Mouse (Mus musculus) spleen, adult 2 months (tissue): ENCODE measurements at regions not wholly inside any gene's neighbourhood (a gene's known extent, or its start where the extent isn't known, plus 50 kb on each side); places are given as distances from the start of the nearest gene placed in this dataset.

Experiments used
- DNase-seq, 2 experiments: peaks; one replicate each; pipeline versions ENCODE4 v3.0.0 to v3.0.0-alpha.2; 2012 to 2021; ENCODE audit warnings: low spot score in 2 of 2, low read depth in 1 of 2
- H3K27ac ChIP-seq: fragments of 200-500 bp; 2 replicates; pipeline ENCODE4 v1.5.1; 2012; ENCODE audit warnings: low read length, inconsistent platforms; ENCODE audit not compliant: insufficient read depth
- H3K27me3 ChIP-seq: fragments of 200-500 bp; 2 replicates; pipeline ENCODE4 v1.6.1; 2012; ENCODE audit warnings: mild to moderate bottlenecking, moderate library complexity, low read length, inconsistent platforms; ENCODE audit not compliant: control insufficient read depth, insufficient read depth
- H3K36me3 ChIP-seq: fragments of 200-500 bp; 2 replicates; pipeline ENCODE4 v1.6.1; 2012; ENCODE audit warnings: mild to moderate bottlenecking, low read length, inconsistent platforms; ENCODE audit not compliant: control insufficient read depth, insufficient read depth
- H3K4me1 ChIP-seq: fragments of 200-500 bp; 2 replicates; pipeline ENCODE4 v1.6.1; 2011; ENCODE audit warnings: inconsistent platforms; ENCODE audit not compliant: control insufficient read depth, insufficient read depth, insufficient read length
- H3K4me3 ChIP-seq: fragments of 200-500 bp; 2 replicates; pipeline ENCODE4 v1.5.1; 2011; ENCODE audit warnings: mild to moderate bottlenecking, inconsistent platforms; ENCODE audit not compliant: insufficient read depth, insufficient read length; ENCODE audit errors: extremely low read depth
- CTCF ChIP-seq: fragments of 200-500 bp; IDR thresholded peaks from 2 replicates; pipeline ENCODE4 v1.5.1; 2011; ENCODE audit warnings: mild to moderate bottlenecking, inconsistent platforms; ENCODE audit not compliant: insufficient read depth, insufficient read length, insufficient replicate concordance; ENCODE audit errors: extremely low read depth
- POLR2A ChIP-seq: fragments of 200-500 bp; IDR thresholded peaks from 2 replicates; pipeline ENCODE4 v1.6.1; 2011; ENCODE audit warnings: low read depth, low read length, inconsistent platforms
- WGBS: fragments of 180-500 bp; shearing (Covaris S2); methylation state at CpG from one replicate; pipeline ENCODE4 v1.1.7; 2018; 5-methylcytosine and 5-hydroxymethylcytosine counted together

- Histone ChIP-seq H3K4me1 (no peaks in the 10 kb centered on the region), H3K4me3 (no peak overlapping the region), H3K27ac (no peak overlapping the region), H3K27me3 (no peaks in the 10 kb centered on the region), H3K36me3 (no peaks in the 10 kb centered on the region)
- 77% methylated on average over 4 of the region's 4 CpGs for WGBS
- no peak for DNase-seq
- TF ChIP-seq CTCF: no peak
- no peak for TF ChIP-seq POLR2A
Measured at GRCm38 (mm10) chr11:113008521-113008920, 226.5 kb downstream of the Sox9 start.

- H3K36me3 ChIP-seq: no peaks in the 10 kb centered on the region
- H3K27me3 ChIP-seq: no peaks in the 10 kb centered on the region
- H3K4me1 ChIP-seq: no peaks in the 10 kb centered on the region
- TF ChIP-seq POLR2A (no peak), CTCF (no peak)
- no peak overlapping the region for H3K4me3 ChIP-seq
- 76% methylated on average over 6 of the region's 6 CpGs for WGBS
- H3K27ac ChIP-seq: no peak overlapping the region
- DNase-seq: no peak
Measured at GRCm38 (mm10) chr11:113009376-113009775, 227.4 kb downstream of the Sox9 start.

DNA sequence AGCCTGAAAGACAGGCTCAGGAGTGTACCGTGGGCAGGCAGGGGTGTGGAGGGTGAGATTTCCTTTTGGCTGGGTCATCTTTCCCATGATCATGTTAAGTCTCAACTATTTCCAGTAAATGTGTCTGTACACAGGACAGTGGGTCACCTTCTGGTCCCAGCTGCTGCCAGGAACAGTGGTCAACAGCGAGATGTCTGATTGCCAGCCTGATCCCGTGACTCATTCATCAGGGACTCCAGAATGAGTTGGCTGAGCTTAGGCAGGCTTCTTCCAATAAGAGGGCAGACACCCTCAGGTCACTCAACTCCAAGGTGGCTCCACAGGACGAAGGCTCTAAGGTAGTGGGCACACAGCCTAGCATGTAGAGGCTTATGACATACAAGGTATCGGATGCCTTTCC is 228.9 kb downstream of the Sox9 start:
- Histone ChIP-seq H3K36me3 (no peaks in the 10 kb centered on the region), H3K4me3 (no peak overlapping the region), H3K27ac (no peak overlapping the region), H3K27me3 (no peaks in the 10 kb centered on the region), H3K4me1 (no peaks in the 10 kb centered on the region)
- TF ChIP-seq CTCF (no peak), POLR2A (no peak)
- no peak for DNase-seq
- 87% methylated on average over 5 of the region's 5 CpGs for WGBS

- no peaks in the 10 kb centered on the region for H3K36me3 ChIP-seq
- WGBS: 76% methylated on average over 10 of the region's 10 CpGs
- TF ChIP-seq POLR2A: no peak
- TF ChIP-seq CTCF: no peak
Measured at GRCm38 (mm10) chr11:113014186-113015010, 232.4 kb downstream of the Sox9 start.

DNA sequence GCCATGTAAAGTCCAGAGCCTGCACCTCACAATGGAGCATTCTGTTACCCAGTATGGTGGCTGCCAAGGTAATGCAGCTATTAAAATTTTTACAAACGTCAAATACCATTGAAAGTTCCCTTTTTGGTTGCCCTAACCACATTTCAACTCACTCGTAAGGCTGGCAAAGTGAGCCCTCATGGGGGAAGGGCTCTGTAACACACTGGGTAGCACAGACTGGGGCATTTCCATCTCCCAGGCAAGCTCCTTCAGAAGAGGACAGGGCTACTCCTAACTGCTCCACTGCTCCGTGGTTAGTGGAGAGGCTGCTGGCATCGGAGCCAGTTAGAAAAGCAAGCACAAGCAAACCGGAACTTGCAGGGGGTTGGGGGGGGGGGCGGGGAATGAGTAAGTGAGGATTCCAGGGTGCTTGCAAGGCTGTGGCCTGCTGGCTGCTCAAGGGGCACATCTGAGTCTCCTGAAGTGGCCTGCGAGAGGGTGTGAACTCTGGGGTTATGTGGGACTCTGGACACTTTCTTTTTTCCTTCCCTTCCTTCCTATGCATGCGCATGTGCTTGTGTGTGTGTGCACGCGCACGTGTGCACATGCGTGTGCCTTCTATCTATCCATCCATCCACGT is 233.8 kb downstream of the Sox9 start:
- 45% methylated on average over 13 of the region's 13 CpGs for WGBS
- Histone ChIP-seq H3K4me1 (peaks cover 2% of the 10 kb centered on the region; the same call in 1 of the 2 replicates), H3K36me3 (no peaks in the 10 kb centered on the region), H3K4me3 (no peak overlapping the region), H3K27ac (no peak overlapping the region), H3K27me3 (no peaks in the 10 kb centered on the region)
- DNase-seq: no peak
- no peak for TF ChIP-seq POLR2A
- no peak for TF ChIP-seq CTCF

More at GRCm38 (mm10) chr11:113014186-113015010, 232.4 kb downstream of the Sox9 start:
- no peak overlapping the region for H3K4me3 ChIP-seq
- no peaks in the 10 kb centered on the region for H3K27me3 ChIP-seq
- no peak for DNase-seq
- peaks cover 2% of the 10 kb centered on the region; the same call in 1 of the 2 replicates for H3K4me1 ChIP-seq
- no peak overlapping the region for H3K27ac ChIP-seq

- TF ChIP-seq POLR2A (no peak), CTCF (no peak)
- H3K27ac ChIP-seq: no peak overlapping the region
- no peaks in the 10 kb centered on the region for H3K27me3 ChIP-seq
- H3K36me3 ChIP-seq: no peaks in the 10 kb centered on the region
- peaks cover 2% of the 10 kb centered on the region; the same call in 1 of the 2 replicates for H3K4me1 ChIP-seq
- 92% methylated on average over 7 of the region's 7 CpGs for WGBS
- no peak for DNase-seq
- H3K4me3 ChIP-seq: no peak overlapping the region
Measured at GRCm38 (mm10) chr11:113016801-113017715, 235.0 kb downstream of the Sox9 start.
